Comparison of ENCODE assay signal across 8 mouse cellular contexts in the genomic region with DNA sequence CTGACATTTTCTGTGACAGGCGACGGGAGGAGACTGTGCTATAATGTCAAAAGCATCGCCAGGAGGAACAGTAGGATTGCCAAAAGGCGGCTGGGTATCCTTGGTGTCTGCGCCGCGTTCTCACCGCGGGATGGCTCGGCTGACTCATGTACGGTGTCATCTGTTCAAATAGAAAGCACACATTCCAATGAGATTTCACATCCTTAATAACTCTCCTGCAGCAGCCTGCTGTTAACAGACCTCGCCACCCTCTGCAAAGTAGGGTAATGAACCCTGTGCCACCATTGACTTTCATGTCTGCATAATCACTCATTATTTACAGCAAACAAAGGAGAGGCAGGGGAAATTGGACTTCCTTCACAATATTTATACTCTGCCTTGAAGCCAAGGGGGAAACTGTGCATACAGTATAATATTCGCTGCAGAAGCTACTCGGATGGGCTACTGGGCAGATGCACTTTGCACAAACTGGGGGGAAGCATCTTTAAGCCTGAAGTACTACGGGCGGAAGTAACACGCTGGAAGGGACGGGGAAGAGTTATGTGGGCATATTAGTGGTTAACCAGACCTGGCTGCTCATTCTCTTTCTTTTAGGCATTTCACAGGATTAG.
DNase-seq lines count a peak whose midpoint lies in the region; ATAC-seq and TF ChIP-seq lines count a peak whose summit lies in the region.
"Had no signal": no experiment of that assay in that cellular context is flagged by ENCODE, and none has a peak within 500 bp of the region (broad histone marks: within the 10 kb centered on the region; RNA-seq: fewer than 3 reads in every experiment).

No protein-coding gene starts in this region.

- H3K4me3 ChIP-seq in layer of hippocampus, adult 2 months: peak overlapping the region; percentile 34; the same call in 1 of the 2 replicates
- no peak overlapping the region for H3K4me3 ChIP-seq in neural tube, embryonic 12.5 days
- no peak overlapping the region for H3K4me3 ChIP-seq in heart, embryonic 10.5 days

- H3K9me3 ChIP-seq in neural tube, embryonic 12.5 days: no peaks in the 10 kb centered on the region
- no peaks in the 10 kb centered on the region for H3K9me3 ChIP-seq in heart, embryonic 10.5 days

- H3K4me1 ChIP-seq in neural tube, embryonic 12.5 days: 0 out of 2 replicates have a peak, but pooled peaks cover 3% of the 10 kb centered on the region
- H3K4me1 ChIP-seq in heart, embryonic 10.5 days: no peaks in the 10 kb centered on the region

- no peak overlapping the region for H3K4me2 ChIP-seq in neural tube, embryonic 12.5 days (replicated peaks)

- peak overlapping the region; percentile 55 for H3K27ac ChIP-seq in layer of hippocampus, adult 2 months
- no peak overlapping the region for H3K27ac ChIP-seq in neural tube, embryonic 12.5 days
- H3K27ac ChIP-seq in heart, embryonic 10.5 days: no peak overlapping the region

- DNase-seq in adrenal gland, postnatal 14 days: peak; percentile 61
- DNase-seq in cerebellum, postnatal 25 days: peak; percentile 62 to 78
- peak; percentile 34 to 44 for DNase-seq in layer of hippocampus, adult 2 months (ENCODE audit: low spot score in 2 of 2)
- no peak for DNase-seq in heart, embryonic 10.5 days (ENCODE audit: low spot score)
- DNase-seq in gastrocnemius, postnatal 36 days: no peak
- no peak for DNase-seq in kidney, adult 9 months
- DNase-seq: lung, adult 2 months had no signal

- no peaks in the 10 kb centered on the region for H3K27me3 ChIP-seq in neural tube, embryonic 12.5 days (replicated peaks)
- H3K27me3 ChIP-seq in heart, embryonic 10.5 days (ENCODE audit: insufficient read depth, poor library complexity, severe bottlenecking): no peaks in the 10 kb centered on the region

- ATAC-seq in neural tube, embryonic 12.5 days (ENCODE audit: low FRiP score, low read depth): peak; percentile 74

- no peak for TF ChIP-seq CTCF in layer of hippocampus, adult 2 months (conservative IDR thresholded peaks at IDR 0.05)

- 66% methylated on average over 18 of the region's 18 CpGs for WGBS in neural tube, embryonic 12.5 days
- WGBS in heart, embryonic 10.5 days: 91% methylated on average over 18 of the region's 18 CpGs

- no peaks in the 10 kb centered on the region for H3K36me3 ChIP-seq in neural tube, embryonic 12.5 days
- 0 out of 2 replicates have a peak, but pooled peaks cover 3% of the 10 kb centered on the region for H3K36me3 ChIP-seq in heart, embryonic 10.5 days

- H3K9ac ChIP-seq in neural tube, embryonic 12.5 days: no peak overlapping the region

- intact Hi-C loops in gastrocnemius, postnatal 36 days (cut with DNase I): no loop called here

Comparison
In these comparisons a context has a peak if more than half of its experiments do, and no peak if none do; other contexts are left out.
1. DNase-seq: peak in adrenal gland, postnatal 14 days (single experiment), cerebellum, postnatal 25 days (2 of 2) and layer of hippocampus, adult 2 months (2 of 2); none in heart, embryonic 10.5 days (single experiment), gastrocnemius, postnatal 36 days (0 of 2) and kidney, adult 9 months (single experiment).